Mouse (Mus musculus): Measurements from ENCODE around the gene Tanc1. TPM values are rescaled to one million over a fixed set of nuclear protein-coding genes. Genes with fewer than 3 reads are reported as not detected.

Tanc1 gene
- polyA plus RNA-seq, 1 experiment from 2014 or later: 8.5 TPM

DNA sequence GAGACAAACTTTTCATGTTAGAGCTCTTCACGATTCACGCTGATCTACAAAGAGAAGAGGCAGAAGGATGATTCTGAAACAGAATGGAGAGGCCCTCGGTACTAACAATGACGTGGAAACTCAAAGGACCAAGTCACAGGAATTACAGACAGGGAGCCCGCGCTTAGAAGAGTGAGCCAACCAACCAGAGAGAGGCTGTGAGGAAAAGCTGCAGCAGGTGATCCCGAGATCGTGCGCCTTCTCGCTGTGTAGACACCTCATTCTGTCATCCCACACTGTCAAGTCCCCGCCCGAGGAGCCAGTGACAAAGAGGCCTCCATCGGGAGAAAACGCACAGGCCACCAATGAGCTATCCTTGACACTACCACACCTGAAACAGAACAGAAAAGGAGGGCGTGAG, 264.6 kb downstream of the Tanc1 start:
- ATAC-seq (ENCODE audit: low FRiP score, low read depth): no peak
- H3K4me1 ChIP-seq (replicated peaks): peaks cover 2% of the 10 kb centered on the region
- H3K4me3 ChIP-seq: no peak overlapping the region
- no peak overlapping the region for H3K9ac ChIP-seq
- peaks cover 3% of the 10 kb centered on the region; the same call in 1 of the 2 replicates for H3K36me3 ChIP-seq
- no peak overlapping the region for H3K4me2 ChIP-seq
- H3K27me3 ChIP-seq: no peaks in the 10 kb centered on the region
- no peaks in the 10 kb centered on the region for H3K9me3 ChIP-seq
- WGBS: 91% methylated on average over 15 of the region's 15 CpGs
- H3K27ac ChIP-seq (replicated peaks): no peak overlapping the region

DNA sequence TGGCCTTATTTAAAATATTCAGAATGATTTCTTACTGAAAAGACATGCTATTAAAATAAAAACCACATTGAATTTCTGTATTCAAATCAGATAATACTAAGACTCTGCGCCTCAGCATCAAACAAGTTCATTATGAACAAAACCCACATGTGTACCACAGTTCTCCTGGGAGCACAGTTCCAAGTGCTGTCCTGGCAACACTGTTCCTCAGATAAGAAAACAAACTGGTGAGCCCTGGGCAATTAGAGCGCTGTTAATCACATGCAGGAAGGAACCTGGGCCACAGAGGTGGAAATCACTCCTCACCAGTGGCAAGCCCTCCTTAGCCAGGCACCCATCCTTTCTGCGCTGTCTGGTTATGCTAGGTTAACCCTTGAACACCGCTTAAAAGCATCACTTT, 265.5 kb downstream of the Tanc1 start:
- H3K4me3 ChIP-seq: no peak overlapping the region

DNA sequence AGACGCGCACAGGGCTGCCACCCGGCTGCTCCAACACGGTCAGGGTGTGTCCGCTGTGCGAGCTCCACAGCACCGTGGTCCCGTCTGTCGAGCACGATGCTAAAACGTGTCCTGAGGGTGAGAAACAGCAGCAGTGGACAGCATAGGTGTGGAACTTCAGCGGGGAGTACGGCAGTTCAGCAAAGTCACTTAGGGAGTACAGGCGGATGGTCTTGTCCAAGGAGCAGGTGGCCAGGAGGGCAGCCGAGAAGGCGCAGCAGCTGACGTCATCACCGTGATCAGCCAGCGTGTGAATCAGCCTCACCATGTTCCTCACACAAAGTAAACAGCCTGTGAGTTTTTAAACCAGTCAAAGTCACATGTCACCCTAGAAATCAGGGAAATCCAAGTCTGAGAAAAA, 266.4 kb downstream of the Tanc1 start:
- Histone ChIP-seq H3K9ac (no peak overlapping the region), H3K4me1 (replicated peaks) (peaks cover 13% of the 10 kb centered on the region), H3K9me3 (no peaks in the 10 kb centered on the region), H3K36me3 (peaks cover 3% of the 10 kb centered on the region; the same call in 1 of the 2 replicates), H3K27ac (replicated peaks) (no peak overlapping the region), H3K4me3 (no peak overlapping the region), H3K4me2 (no peak overlapping the region), H3K27me3 (no peaks in the 10 kb centered on the region)
- no peak for ATAC-seq (ENCODE audit: low FRiP score, low read depth)
- WGBS: 80% methylated on average over 19 of the region's 19 CpGs

More for the DNA sequence above, 265.5 kb downstream of the Tanc1 start:
- WGBS: 81% methylated on average over 4 of the region's 4 CpGs
- Histone ChIP-seq H3K9ac (no peak overlapping the region), H3K36me3 (peaks cover 3% of the 10 kb centered on the region; the same call in 1 of the 2 replicates), H3K9me3 (no peaks in the 10 kb centered on the region), H3K27me3 (no peaks in the 10 kb centered on the region), H3K4me2 (no peak overlapping the region), H3K27ac (replicated peaks) (no peak overlapping the region), H3K4me1 (replicated peaks) (peaks cover 6% of the 10 kb centered on the region)
- ATAC-seq (ENCODE audit: low FRiP score, low read depth): no peak

DNA sequence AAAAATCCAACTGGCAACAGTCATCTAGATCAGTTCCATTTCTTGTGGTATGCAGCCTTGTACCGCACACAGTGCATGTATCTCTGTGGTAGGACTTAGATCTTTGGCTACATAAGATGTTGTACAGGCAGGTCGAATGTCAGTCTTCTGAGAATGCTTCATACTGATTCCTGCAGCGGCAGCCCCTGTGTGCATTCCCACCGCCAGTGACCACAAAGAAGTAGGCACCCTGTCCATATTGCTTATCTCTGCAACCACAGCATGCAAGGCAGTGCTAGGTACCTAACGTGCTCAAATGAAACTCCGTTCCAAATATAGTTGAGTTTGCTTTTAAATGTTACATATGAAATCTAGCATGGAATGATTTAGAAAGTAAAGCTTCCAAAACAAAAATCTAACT, 269.6 kb downstream of the Tanc1 start:
- Histone ChIP-seq H3K9ac (peak overlapping the region; percentile 57; the same call in 1 of the 2 replicates), H3K27ac (replicated peaks) (no peak overlapping the region), H3K4me2 (peak overlapping the region; percentile 90), H3K36me3 (no peaks in the 10 kb centered on the region), H3K4me3 (peak overlapping the region; percentile 93), H3K9me3 (no peaks in the 10 kb centered on the region), H3K4me1 (replicated peaks) (peaks cover 13% of the 10 kb centered on the region), H3K27me3 (no peaks in the 10 kb centered on the region)
- ATAC-seq (ENCODE audit: low FRiP score, low read depth): no peak
- WGBS: 82% methylated on average over 6 of the region's 6 CpGs

DNA sequence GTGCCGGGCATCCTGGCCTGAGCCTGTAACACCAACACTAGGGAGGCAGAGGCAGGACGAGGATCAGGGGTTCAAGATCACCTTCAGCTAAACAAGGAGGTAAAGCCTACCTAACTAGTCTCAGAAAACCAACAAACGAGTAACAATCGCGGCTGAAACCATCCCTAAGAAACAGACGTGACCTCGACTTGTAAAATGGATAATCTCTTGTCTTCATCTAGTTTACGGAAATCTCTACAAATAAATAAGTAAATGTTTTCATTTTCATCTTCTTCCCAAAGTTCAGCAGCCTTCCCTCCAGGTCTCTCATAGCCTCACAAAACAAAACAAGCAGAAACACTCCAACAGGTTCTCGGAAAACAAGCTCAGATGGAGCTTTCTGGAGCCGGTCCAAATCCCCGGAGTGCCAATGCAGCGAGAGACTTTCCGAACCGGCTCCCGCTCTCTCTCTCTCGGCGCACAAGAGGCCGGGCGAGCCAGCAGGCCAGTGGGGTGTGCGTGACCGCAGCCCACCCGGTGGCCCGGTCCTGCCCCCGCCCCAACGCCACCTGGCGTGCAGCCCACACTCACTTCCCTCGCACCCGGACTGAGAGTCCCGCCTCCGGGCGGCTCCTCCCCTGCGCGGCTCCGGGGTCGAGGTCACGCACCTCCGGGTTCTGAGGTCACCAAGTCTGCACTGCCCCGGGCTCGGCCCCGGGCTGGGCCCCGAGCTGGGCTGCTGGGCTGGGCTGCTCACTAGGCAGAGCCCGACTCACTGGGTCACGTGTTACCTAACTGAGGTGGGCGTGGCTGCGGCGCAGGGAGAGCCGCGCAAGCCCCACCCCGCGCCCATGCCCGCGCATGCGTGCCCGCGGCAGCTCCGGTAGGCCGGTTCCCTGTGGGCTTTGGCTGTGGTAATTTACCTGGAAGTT, 270.2 kb downstream of the Tanc1 start, which contains the start of gene Wdsub1:
Gene Wdsub1 (minus strand): TSS at position 761 of the 911 bp plus-strand sequence.
- Histone ChIP-seq H3K27me3 (no peaks in the 10 kb centered on the region), H3K36me3 (no peaks in the 10 kb centered on the region), H3K4me2 (peak within 1 kb of the TSS; percentile 90), H3K9me3 (no peaks in the 10 kb centered on the region), H3K4me3 (peak within 1 kb of the TSS; percentile 93), H3K9ac (peak within 1 kb of the TSS; percentile 57), H3K27ac (replicated peaks) (peak within 1 kb of the TSS; percentile 63), H3K4me1 (replicated peaks) (peaks cover 13% of the 10 kb centered on the region)
- ATAC-seq (ENCODE audit: low FRiP score, low read depth): peak; percentile 97
- WGBS: 5% methylated on average over 55 of the region's 57 CpGs

DNA sequence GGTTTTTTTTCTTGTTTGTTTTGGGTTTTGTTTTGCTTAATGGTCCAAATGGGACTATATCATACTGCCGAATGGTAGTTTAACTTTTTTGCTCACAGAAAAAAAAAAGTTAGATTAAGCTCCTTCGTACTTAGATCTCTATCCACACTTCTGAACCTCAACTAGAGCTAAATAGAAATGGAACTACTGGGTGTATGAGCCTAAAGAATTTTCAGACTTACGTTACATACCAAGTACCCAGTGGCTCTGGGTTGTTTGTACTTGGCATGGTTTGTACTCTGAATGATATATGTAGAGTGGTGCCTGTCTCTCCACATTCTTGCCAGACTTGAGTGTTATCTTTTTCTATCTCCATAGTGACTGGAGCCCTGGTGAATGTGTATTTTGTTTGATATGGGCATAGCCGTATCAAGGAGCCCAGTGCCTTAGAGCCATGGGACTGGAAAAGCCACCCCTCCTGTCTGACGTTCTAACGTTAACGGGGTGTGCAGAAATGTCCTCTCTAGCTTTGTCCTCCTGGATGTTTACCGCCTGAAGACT, 271.0 kb downstream of the Tanc1 start:
- H3K4me3 ChIP-seq: peak overlapping the region; percentile 93
- no peaks in the 10 kb centered on the region for H3K36me3 ChIP-seq
- peak overlapping the region; percentile 90 for H3K4me2 ChIP-seq
- 66% methylated on average over 8 of the region's 8 CpGs for WGBS
- no peak overlapping the region for H3K27ac ChIP-seq (replicated peaks)
- H3K4me1 ChIP-seq (replicated peaks): peaks cover 13% of the 10 kb centered on the region
- peak overlapping the region; percentile 57; the same call in 1 of the 2 replicates for H3K9ac ChIP-seq
- H3K27me3 ChIP-seq: no peaks in the 10 kb centered on the region
- H3K9me3 ChIP-seq: no peaks in the 10 kb centered on the region
- peak; percentile 24; the same call in 1 of the 2 replicates for ATAC-seq (ENCODE audit: low FRiP score, low read depth)

DNA sequence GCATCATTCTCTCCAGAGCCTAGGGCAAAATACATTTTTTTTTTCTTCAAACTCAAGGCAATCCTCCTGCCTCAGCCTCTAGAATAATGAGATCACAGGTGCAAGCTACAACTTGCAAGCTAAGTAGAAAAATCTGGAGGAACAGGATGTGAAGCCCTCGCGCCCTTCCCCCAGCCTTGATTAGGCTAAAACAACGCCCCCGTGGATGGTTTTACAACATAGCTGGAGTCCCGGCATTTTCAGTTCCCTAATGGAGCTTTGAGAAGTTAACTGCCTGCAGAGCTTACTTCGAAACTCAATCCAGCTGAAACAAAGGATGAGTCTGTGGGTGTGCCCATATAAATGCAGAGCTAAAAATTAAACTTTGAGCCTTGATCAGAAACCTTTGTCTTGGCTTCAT, 277.9 kb downstream of the Tanc1 start:
- H3K4me1 ChIP-seq (replicated peaks): no peaks in the 10 kb centered on the region
- no peak overlapping the region for H3K9ac ChIP-seq
- H3K27ac ChIP-seq (replicated peaks): no peak overlapping the region
- 86% methylated on average over 6 of the region's 6 CpGs for WGBS
- no peaks in the 10 kb centered on the region; the same call in 1 of the 2 replicates for H3K36me3 ChIP-seq
- ATAC-seq (ENCODE audit: low FRiP score, low read depth): no peak
- no peak overlapping the region for H3K4me2 ChIP-seq
- H3K27me3 ChIP-seq: no peaks in the 10 kb centered on the region
- no peak overlapping the region for H3K4me3 ChIP-seq
- no peaks in the 10 kb centered on the region for H3K9me3 ChIP-seq

Other genes with a start within 250 kb of the Tanc1 start
- gene Dapl1, start 127.4 kb upstream of the Tanc1 start, polyA plus RNA-seq (2015; fragmentation: Nextera tagmentation; extraction: Ambion mirVana): 1.2 and 1.7 TPM in 2 replicates